Mouse (Mus musculus): ENCODE results near the gene Sctr. TPM values are rescaled to one million over a fixed set of nuclear protein-coding genes. Genes with fewer than 3 reads are reported as not detected.

The Sctr gene
- polyA plus RNA-seq, 1 experiment from 2014 or later = 0.09 TPM

- Histone ChIP-seq H3K9ac (no peak overlapping the region), H3K27me3 (replicated peaks) (no peaks in the 10 kb centered on the region), H3K9me3 (replicated peaks) (peaks cover 4% of the 10 kb centered on the region; the same call in 1 of the 2 replicates), H3K4me2 (no peak overlapping the region), H3K4me3 (no peak overlapping the region), H3K4me1 (replicated peaks) (peaks cover 14% of the 10 kb centered on the region), H3K36me3 (no peaks in the 10 kb centered on the region), H3K27ac (ENCODE audit: poor library complexity, severe bottlenecking) (no peak overlapping the region)
- no peak for ATAC-seq (ENCODE audit: insufficient number of reproducible peaks, low FRiP score)
- WGBS = 87% methylated on average over 6 of the region's 6 CpGs
These were observed 48.3 kb downstream of the Sctr start for GRCm38 (mm10) chr1:120054997-120055396.

DNA sequence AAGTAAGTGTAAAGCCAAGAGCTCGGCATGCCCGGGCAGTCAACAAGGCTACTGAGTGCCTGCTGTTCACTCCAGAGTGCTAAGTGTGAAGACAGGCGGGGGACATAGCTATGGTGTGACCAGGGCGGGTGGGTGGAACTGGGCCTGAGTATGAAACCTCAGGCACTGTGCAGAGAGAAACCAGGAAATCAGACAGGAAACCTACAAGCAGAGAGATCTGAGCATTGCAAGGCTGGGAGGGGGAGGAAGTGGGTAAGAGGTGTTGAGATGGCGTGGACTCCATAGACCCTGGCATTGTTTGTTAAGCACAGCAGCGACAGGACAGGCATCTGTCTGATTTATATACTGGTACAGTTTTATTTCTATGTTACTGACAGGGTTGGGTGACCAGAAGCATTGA lies 48.8 kb downstream of the Sctr start:
- no peak overlapping the region for H3K4me2 ChIP-seq
- H3K27ac ChIP-seq (ENCODE audit: poor library complexity, severe bottlenecking) = no peak overlapping the region

GRCm38 (mm10) chr1:120056236-120056635 lies 49.5 kb downstream of the Sctr start:
- H3K36me3 ChIP-seq = no peaks in the 10 kb centered on the region
- peaks cover 4% of the 10 kb centered on the region; the same call in 1 of the 2 replicates for H3K9me3 ChIP-seq (replicated peaks)
- H3K4me1 ChIP-seq (replicated peaks) = peaks cover 9% of the 10 kb centered on the region
- H3K4me2 ChIP-seq = no peak overlapping the region
- no peak overlapping the region for H3K4me3 ChIP-seq
- no peak for ATAC-seq (ENCODE audit: insufficient number of reproducible peaks, low FRiP score)
- H3K27me3 ChIP-seq (replicated peaks) = no peaks in the 10 kb centered on the region
- H3K27ac ChIP-seq (ENCODE audit: poor library complexity, severe bottlenecking) = no peak overlapping the region
- 70% methylated on average over 7 of the region's 7 CpGs for WGBS
- no peak overlapping the region for H3K9ac ChIP-seq

More for the DNA sequence above, 48.8 kb downstream of the Sctr start:
- Histone ChIP-seq H3K4me1 (replicated peaks) (peaks cover 14% of the 10 kb centered on the region), H3K9ac (no peak overlapping the region), H3K36me3 (no peaks in the 10 kb centered on the region), H3K27me3 (replicated peaks) (no peaks in the 10 kb centered on the region), H3K4me3 (no peak overlapping the region), H3K9me3 (replicated peaks) (peaks cover 4% of the 10 kb centered on the region; the same call in 1 of the 2 replicates)
- ATAC-seq (ENCODE audit: insufficient number of reproducible peaks, low FRiP score) = peak; percentile 37; the same call in 1 of the 2 replicates
- 62% methylated on average over 6 of the region's 6 CpGs for WGBS

DNA sequence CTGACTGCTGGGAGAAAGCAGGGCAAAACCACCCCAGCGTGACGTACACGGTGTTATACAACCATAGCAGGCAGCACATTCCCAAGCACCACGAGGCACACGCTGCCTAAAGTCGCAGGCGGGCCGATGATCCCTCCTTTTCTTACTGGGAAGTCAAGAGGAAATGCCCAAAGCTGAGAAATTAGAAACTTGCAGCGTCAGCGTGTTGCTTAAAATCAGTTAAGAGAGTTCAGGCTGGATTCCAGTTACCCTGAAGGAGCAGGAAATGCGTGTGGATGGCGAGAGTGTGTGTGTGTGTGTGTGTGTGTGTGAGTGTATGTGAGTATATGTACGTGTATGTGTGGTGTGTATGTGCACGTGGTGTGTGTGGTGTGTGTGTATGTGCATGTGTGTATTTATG lies 50.4 kb downstream of the Sctr start:
- 60% methylated on average over 14 of the region's 14 CpGs for WGBS
- no peak overlapping the region for H3K9ac ChIP-seq
- peaks cover 4% of the 10 kb centered on the region; the same call in 1 of the 2 replicates for H3K9me3 ChIP-seq (replicated peaks)
- no peak overlapping the region for H3K27ac ChIP-seq (ENCODE audit: poor library complexity, severe bottlenecking)
- no peak overlapping the region for H3K4me2 ChIP-seq
- H3K27me3 ChIP-seq (replicated peaks) = no peaks in the 10 kb centered on the region
- no peak for ATAC-seq (ENCODE audit: insufficient number of reproducible peaks, low FRiP score)
- H3K4me1 ChIP-seq (replicated peaks) = peaks cover 7% of the 10 kb centered on the region
- H3K36me3 ChIP-seq = no peaks in the 10 kb centered on the region
- H3K4me3 ChIP-seq = no peak overlapping the region

GRCm38 (mm10) chr1:120057674-120058430 lies 51.2 kb downstream of the Sctr start:
- H3K27me3 ChIP-seq (replicated peaks) = no peaks in the 10 kb centered on the region
- no peak overlapping the region for H3K9ac ChIP-seq
- no peak overlapping the region for H3K4me2 ChIP-seq
- no peaks in the 10 kb centered on the region for H3K36me3 ChIP-seq
- H3K27ac ChIP-seq (ENCODE audit: poor library complexity, severe bottlenecking) = no peak overlapping the region
- 74% methylated on average over 8 of the region's 8 CpGs for WGBS
- H3K4me1 ChIP-seq (replicated peaks) = peaks cover 7% of the 10 kb centered on the region
- no peak for ATAC-seq (ENCODE audit: insufficient number of reproducible peaks, low FRiP score)
- H3K9me3 ChIP-seq (replicated peaks) = peaks cover 4% of the 10 kb centered on the region; the same call in 1 of the 2 replicates
- no peak overlapping the region for H3K4me3 ChIP-seq

DNA sequence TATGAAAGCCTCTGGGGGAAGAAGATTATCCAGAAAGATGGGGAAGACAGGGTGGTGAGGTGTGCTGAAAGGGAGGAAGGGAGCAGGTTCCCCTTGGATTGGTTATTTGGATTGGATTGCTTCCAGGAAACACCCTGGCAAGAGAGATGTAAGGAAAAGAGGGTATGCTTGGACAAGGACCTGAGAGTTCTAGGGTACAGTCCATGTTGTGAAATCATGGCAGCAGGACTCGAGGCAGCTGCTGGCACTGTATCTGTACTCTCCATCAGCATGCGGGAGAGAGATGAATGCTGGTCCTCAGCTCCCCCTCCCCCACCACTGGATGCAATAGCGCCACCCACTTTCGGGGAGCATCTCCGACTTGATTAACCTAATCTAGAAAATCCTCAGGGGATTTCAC lies 54.0 kb downstream of the Sctr start:
- H3K9ac ChIP-seq = no peak overlapping the region
- no peak for ATAC-seq (ENCODE audit: insufficient number of reproducible peaks, low FRiP score)
- H3K36me3 ChIP-seq = no peaks in the 10 kb centered on the region
- no peak overlapping the region for H3K4me3 ChIP-seq
- no peaks in the 10 kb centered on the region for H3K9me3 ChIP-seq (replicated peaks)
- 57% methylated on average over 5 of the region's 5 CpGs for WGBS
- peaks cover 7% of the 10 kb centered on the region for H3K4me1 ChIP-seq (replicated peaks)
- no peak overlapping the region for H3K27ac ChIP-seq (ENCODE audit: poor library complexity, severe bottlenecking)
- no peak overlapping the region for H3K4me2 ChIP-seq
- no peaks in the 10 kb centered on the region for H3K27me3 ChIP-seq (replicated peaks)

- no peak for ATAC-seq (ENCODE audit: insufficient number of reproducible peaks, low FRiP score)
- Histone ChIP-seq H3K9me3 (replicated peaks) (no peaks in the 10 kb centered on the region), H3K4me3 (no peak overlapping the region), H3K27me3 (replicated peaks) (no peaks in the 10 kb centered on the region), H3K27ac (ENCODE audit: poor library complexity, severe bottlenecking) (no peak overlapping the region), H3K9ac (no peak overlapping the region), H3K4me2 (no peak overlapping the region), H3K4me1 (replicated peaks) (peaks cover 7% of the 10 kb centered on the region), H3K36me3 (peaks cover under 1% of the 10 kb centered on the region; the same call in 1 of the 2 replicates)
- WGBS = 85% methylated on average over 7 of the region's 7 CpGs
These were observed 55.5 kb downstream of the Sctr start for GRCm38 (mm10) chr1:120062231-120062630.

DNA sequence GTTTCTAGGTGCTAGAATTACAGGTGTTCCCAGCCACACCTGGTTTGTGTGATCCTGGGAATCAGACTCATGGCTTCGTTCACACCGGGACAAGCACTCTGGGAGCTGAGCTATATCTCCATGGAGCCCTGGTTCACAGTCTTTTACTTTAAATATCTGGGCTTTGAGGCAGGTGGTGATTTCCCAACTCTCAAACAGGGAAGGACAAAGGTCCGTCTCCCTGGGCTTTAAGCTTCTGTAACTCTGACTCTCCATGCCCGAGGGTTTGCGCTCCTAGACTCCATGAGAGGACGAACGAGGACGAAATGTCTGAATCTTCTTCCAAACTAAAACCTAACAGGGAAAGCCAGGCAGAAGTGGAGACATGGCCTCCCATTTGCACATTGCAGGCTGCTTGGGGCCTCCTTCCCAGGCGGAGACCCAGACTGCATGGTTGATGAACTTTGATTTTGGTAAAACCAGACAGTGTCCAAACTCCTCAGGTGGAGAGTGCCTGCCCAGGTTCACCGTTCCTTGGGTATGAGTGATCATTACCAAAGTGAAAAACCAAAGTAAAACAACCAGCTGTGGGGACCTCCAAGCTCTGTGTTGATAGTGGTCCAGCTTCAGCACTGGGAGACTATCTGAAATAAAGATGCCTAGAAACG lies 57.5 kb downstream of the Sctr start:
- no peak overlapping the region for H3K4me2 ChIP-seq
- H3K4me3 ChIP-seq = no peak overlapping the region
- H3K27me3 ChIP-seq (replicated peaks) = no peaks in the 10 kb centered on the region
- ATAC-seq (ENCODE audit: insufficient number of reproducible peaks, low FRiP score) = no peak
- WGBS = 86% methylated on average over 11 of the region's 11 CpGs
- H3K36me3 ChIP-seq = peaks cover 9% of the 10 kb centered on the region; the same call in 1 of the 2 replicates
- no peak overlapping the region for H3K27ac ChIP-seq (ENCODE audit: poor library complexity, severe bottlenecking)
- H3K9ac ChIP-seq = no peak overlapping the region
- no peaks in the 10 kb centered on the region for H3K9me3 ChIP-seq (replicated peaks)
- peaks cover 4% of the 10 kb centered on the region; the same call in 1 of the 2 replicates for H3K4me1 ChIP-seq (replicated peaks)

DNA sequence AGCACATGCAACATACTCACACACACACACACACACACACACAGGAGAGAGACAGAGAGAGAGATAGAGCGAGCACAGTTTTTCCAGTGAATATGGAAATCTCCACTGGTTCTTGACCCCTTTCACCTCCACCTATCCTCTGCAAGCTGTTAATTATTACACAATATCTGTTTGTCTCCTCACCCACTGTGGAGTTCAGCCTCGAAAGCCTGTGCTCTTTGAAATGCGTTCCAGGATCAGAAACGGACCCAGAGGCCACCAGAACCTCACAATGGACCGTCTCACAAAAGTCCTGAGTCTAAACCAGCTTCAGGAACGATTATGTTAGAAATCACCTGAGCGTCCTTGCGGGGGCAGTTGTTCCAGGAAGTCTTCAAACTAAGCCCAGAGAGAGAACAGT lies 59.5 kb downstream of the Sctr start:
- WGBS = 82% methylated on average over 8 of the region's 8 CpGs
- Histone ChIP-seq H3K9me3 (replicated peaks) (no peaks in the 10 kb centered on the region), H3K36me3 (peaks cover 9% of the 10 kb centered on the region; the same call in 1 of the 2 replicates), H3K4me3 (no peak overlapping the region), H3K27me3 (replicated peaks) (no peaks in the 10 kb centered on the region), H3K9ac (no peak overlapping the region), H3K27ac (ENCODE audit: poor library complexity, severe bottlenecking) (no peak overlapping the region), H3K4me1 (replicated peaks) (peaks cover 4% of the 10 kb centered on the region; the same call in 1 of the 2 replicates), H3K4me2 (no peak overlapping the region)
- ATAC-seq (ENCODE audit: insufficient number of reproducible peaks, low FRiP score) = no peak

GRCm38 (mm10) chr1:120066625-120067024 lies 59.9 kb downstream of the Sctr start:
- Histone ChIP-seq H3K27ac (ENCODE audit: poor library complexity, severe bottlenecking) (no peak overlapping the region), H3K36me3 (peaks cover 9% of the 10 kb centered on the region; the same call in 1 of the 2 replicates), H3K4me1 (replicated peaks) (peaks cover 4% of the 10 kb centered on the region; the same call in 1 of the 2 replicates), H3K9me3 (replicated peaks) (no peaks in the 10 kb centered on the region), H3K27me3 (replicated peaks) (no peaks in the 10 kb centered on the region), H3K4me2 (no peak overlapping the region), H3K9ac (no peak overlapping the region), H3K4me3 (no peak overlapping the region)
- 70% methylated on average over 3 of the region's 3 CpGs for WGBS
- no peak for ATAC-seq (ENCODE audit: insufficient number of reproducible peaks, low FRiP score)

DNA sequence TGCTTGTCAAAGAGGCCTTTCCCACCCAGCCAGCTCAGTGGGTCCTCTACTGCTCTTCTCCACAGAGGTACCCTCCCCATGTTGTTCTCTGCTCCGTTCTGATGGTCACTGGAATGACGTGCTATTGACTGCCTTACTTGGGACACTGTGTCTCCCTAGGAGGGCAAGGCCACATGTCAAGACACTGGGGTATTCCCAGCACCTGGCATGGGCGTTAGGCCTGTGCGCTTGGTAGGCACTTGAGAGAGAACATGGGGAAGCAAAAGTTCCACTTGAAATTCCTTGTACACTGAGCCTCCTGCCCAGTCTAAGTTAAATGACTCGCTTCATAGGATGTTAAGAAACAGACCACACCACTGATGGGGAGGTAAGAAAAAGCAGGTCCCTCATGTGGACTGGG lies 62.4 kb downstream of the Sctr start:
- Histone ChIP-seq H3K4me1 (replicated peaks) (peaks cover 15% of the 10 kb centered on the region), H3K9me3 (replicated peaks) (no peaks in the 10 kb centered on the region), H3K4me2 (no peak overlapping the region), H3K4me3 (no peak overlapping the region), H3K27ac (ENCODE audit: poor library complexity, severe bottlenecking) (no peak overlapping the region), H3K27me3 (replicated peaks) (no peaks in the 10 kb centered on the region; the same call in 1 of the 2 replicates), H3K36me3 (peaks cover 9% of the 10 kb centered on the region; the same call in 1 of the 2 replicates), H3K9ac (no peak overlapping the region)
- ATAC-seq (ENCODE audit: insufficient number of reproducible peaks, low FRiP score) = no peak
- WGBS = 61% methylated on average over 5 of the region's 5 CpGs
